Comparison of ENCODE assay signal across 22 mouse cellular contexts in genomic region chr6:118741841-118742240, GRCm38 (mm10).
"Had no signal": no experiment of that assay in that cellular context is flagged by ENCODE, and none has a peak within 500 bp of the region (broad histone marks: within the 10 kb centered on the region; RNA-seq: fewer than 3 reads in every experiment).

No protein-coding gene starts in this region.

- H3K27me3 ChIP-seq: heart, embryonic 13.5 days; heart, embryonic 15.5 days; hindbrain, embryonic 13.5 days; hindbrain, embryonic 15.5 days; limb, embryonic 13.5 days; limb, embryonic 15.5 days; liver, embryonic 12.5 days had no signal

- H3K4me3 ChIP-seq: heart, adult 2 months; heart, embryonic 13.5 days; heart, embryonic 15.5 days; hindbrain, embryonic 13.5 days; hindbrain, embryonic 15.5 days; limb, embryonic 13.5 days; limb, embryonic 15.5 days; liver, embryonic 12.5 days had no signal

- H3K4me1 ChIP-seq: hindbrain, embryonic 13.5 days; hindbrain, embryonic 15.5 days; limb, embryonic 13.5 days; limb, embryonic 15.5 days had no signal

- ATAC-seq: hindbrain, postnatal 0 days; intestine, embryonic 16.5 days; liver, embryonic 12.5 days had no signal

- DNase-seq: gastrocnemius, postnatal 14 days; gastrocnemius, postnatal 36 days; heart, adult 11 months; heart, adult 2 months; heart, postnatal 14 days; heart, postnatal 36 days; kidney, adult 11 months; kidney, postnatal 10 days; layer of hippocampus, adult 9-11 months; layer of hippocampus, postnatal 36 days; left cerebral cortex, postnatal 4 days had no signal

- H3K27ac ChIP-seq: heart, adult 2 months; heart, embryonic 13.5 days; heart, embryonic 15.5 days; hindbrain, embryonic 13.5 days; hindbrain, embryonic 15.5 days; hindbrain, postnatal 0 days; limb, embryonic 13.5 days; limb, embryonic 15.5 days; liver, embryonic 12.5 days; liver, embryonic 14.5 days had no signal

- H3K36me3 ChIP-seq: limb, embryonic 15.5 days; liver, embryonic 12.5 days had no signal

- H3K4me2 ChIP-seq: heart, embryonic 11.5 days; heart, embryonic 13.5 days; heart, embryonic 15.5 days; hindbrain, embryonic 13.5 days; hindbrain, embryonic 15.5 days; limb, embryonic 13.5 days; limb, embryonic 15.5 days; liver, embryonic 12.5 days had no signal

- H3K9ac ChIP-seq: heart, embryonic 13.5 days; heart, embryonic 15.5 days; hindbrain, embryonic 13.5 days; hindbrain, embryonic 15.5 days; limb, embryonic 13.5 days; limb, embryonic 15.5 days; liver, embryonic 12.5 days; liver, embryonic 14.5 days had no signal

- H3K9me3 ChIP-seq: heart, embryonic 13.5 days; heart, embryonic 15.5 days; hindbrain, embryonic 13.5 days; hindbrain, embryonic 15.5 days; limb, embryonic 13.5 days; limb, embryonic 15.5 days; liver, embryonic 12.5 days had no signal
